Mouse (Mus musculus): ENCODE measurements around the gene Fbh1. TPM values are rescaled to one million over a fixed set of nuclear protein-coding genes. Genes with fewer than 3 reads are reported as not detected.

The Fbh1 gene
- total and polyA plus RNA-seq, 2 experiments from 2014 or later: 85.0 to 102 TPM

DNA sequence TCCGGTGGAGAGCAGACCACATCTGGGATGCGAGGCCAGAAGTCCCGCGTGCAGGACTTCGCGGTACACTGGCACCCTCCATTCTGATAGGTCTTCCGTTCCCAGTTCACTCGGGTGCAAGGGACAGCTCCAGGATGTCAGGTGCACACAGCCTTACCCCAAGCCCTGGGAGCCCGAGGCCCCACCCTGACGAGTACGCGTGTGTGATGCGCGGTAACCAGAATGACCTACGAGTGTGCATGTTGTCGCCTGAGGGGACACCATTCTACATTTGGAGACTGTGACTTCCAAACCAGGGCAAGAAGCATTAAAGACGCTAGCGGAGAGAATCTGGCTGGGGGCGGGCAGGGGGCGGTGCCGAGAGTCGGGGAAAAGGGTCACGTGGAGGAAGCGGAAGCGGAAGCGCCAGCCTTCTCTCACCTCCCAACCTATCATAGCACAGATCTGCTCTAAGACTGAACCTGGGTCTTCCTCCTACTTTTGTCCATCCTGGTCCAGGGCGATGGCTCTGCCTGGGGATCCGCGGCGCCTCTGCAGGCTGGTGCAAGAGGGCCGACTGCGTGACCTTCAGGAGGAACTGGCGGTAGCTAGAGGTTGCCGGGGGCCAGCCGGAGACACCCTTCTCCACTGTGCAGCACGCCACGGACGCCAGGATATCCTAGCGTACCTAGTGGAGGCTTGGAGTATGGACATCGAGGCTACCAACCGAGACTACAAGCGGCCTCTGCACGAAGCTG, 873 bp upstream of the Fbh1 start:
- no peak; the same call in none of the 2 replicates for TF ChIP-seq CTCF (IDR thresholded peaks at IDR 0.05)
- under 1% methylated on average over 43 of the region's 43 CpGs for WGBS
- peak; percentile 91 for ATAC-seq (ENCODE audit: low FRiP score)
- Histone ChIP-seq H3K4me3 (ENCODE audit: low read depth, low read length) (peak overlapping the region; percentile 88), H3K27ac (ENCODE audit: low read depth, low read length) (peak overlapping the region; percentile 98), H3K36me3 (ENCODE audit: insufficient read depth, low read length) (peaks cover 14% of the 10 kb centered on the region; the same call in 1 of the 2 replicates), H3K4me2 (ENCODE audit: low read depth, low read length, poor library complexity, severe bottlenecking) (peak overlapping the region; percentile 87), H3K4me1 (ENCODE audit: insufficient read depth, low read length) (peaks cover 20% of the 10 kb centered on the region), H3K27me3 (ENCODE audit: insufficient read depth, low read length) (no peaks in the 10 kb centered on the region), H3K9me3 (ENCODE audit: low read length) (no peaks in the 10 kb centered on the region), H3K9ac (replicated peaks; ENCODE audit: low read length, poor library complexity, severe bottlenecking) (peak overlapping the region; percentile 64)
- DNase-seq (ENCODE audit: low spot score): peak; percentile 95

DNA sequence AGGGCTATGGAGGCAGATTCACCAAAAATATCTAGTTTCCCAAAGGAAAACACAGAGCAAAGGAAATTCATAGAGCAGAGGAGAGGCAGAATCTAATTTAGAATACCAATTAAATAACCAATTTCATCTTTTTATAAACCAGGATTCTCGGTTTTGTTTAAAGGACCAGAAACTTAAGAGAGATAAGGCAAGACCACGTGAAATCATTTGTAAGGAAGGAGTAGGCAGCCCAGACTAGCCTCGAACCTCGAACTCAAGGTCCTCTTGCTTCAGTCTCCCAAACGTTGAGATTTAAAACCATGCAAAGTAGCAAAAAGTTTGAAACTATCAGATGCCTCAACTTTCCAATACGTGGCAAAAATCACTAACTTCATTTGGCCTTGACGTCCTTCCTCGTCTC, 967 bp downstream of the Fbh1 start:
- H3K4me3 ChIP-seq (ENCODE audit: low read depth, low read length): peak overlapping the region; percentile 88
- 53% methylated on average over 8 of the region's 8 CpGs for WGBS
- peak overlapping the region; percentile 88 for H3K9ac ChIP-seq (replicated peaks; ENCODE audit: low read length, poor library complexity, severe bottlenecking)
- peak overlapping the region; percentile 98; the same call in 1 of the 2 replicates for H3K27ac ChIP-seq (ENCODE audit: low read depth, low read length)
- H3K36me3 ChIP-seq (ENCODE audit: insufficient read depth, low read length): 0 out of 2 replicates have a peak, but pooled peaks cover 3% of the 10 kb centered on the region
- H3K4me2 ChIP-seq (ENCODE audit: low read depth, low read length, poor library complexity, severe bottlenecking): peak overlapping the region; percentile 85
- ATAC-seq (ENCODE audit: low FRiP score) (no peak), DNase-seq (ENCODE audit: low spot score) (no peak)
- H3K4me1 ChIP-seq (ENCODE audit: insufficient read depth, low read length): peaks cover 20% of the 10 kb centered on the region
- TF ChIP-seq CTCF (IDR thresholded peaks at IDR 0.05): no peak
- H3K27me3 ChIP-seq (ENCODE audit: insufficient read depth, low read length): no peaks in the 10 kb centered on the region
- H3K9me3 ChIP-seq (ENCODE audit: low read length): no peaks in the 10 kb centered on the region

GRCm38 (mm10) chr2:11775121-11775520, 2.3 kb downstream of the Fbh1 start:
- Histone ChIP-seq H3K4me1 (ENCODE audit: insufficient read depth, low read length) (peaks cover 20% of the 10 kb centered on the region), H3K9ac (replicated peaks; ENCODE audit: low read length, poor library complexity, severe bottlenecking) (no peak overlapping the region), H3K27me3 (ENCODE audit: insufficient read depth, low read length) (no peaks in the 10 kb centered on the region), H3K36me3 (ENCODE audit: insufficient read depth, low read length) (no peaks in the 10 kb centered on the region), H3K27ac (ENCODE audit: low read depth, low read length) (no peak overlapping the region), H3K4me2 (ENCODE audit: low read depth, low read length, poor library complexity, severe bottlenecking) (no peak overlapping the region), H3K9me3 (ENCODE audit: low read length) (no peaks in the 10 kb centered on the region), H3K4me3 (ENCODE audit: low read depth, low read length) (no peak overlapping the region)
- 50% methylated on average over 5 of the region's 5 CpGs for WGBS
- no peak for TF ChIP-seq CTCF (IDR thresholded peaks at IDR 0.05)
- ATAC-seq (ENCODE audit: low FRiP score) (no peak), DNase-seq (ENCODE audit: low spot score) (no peak)

DNA sequence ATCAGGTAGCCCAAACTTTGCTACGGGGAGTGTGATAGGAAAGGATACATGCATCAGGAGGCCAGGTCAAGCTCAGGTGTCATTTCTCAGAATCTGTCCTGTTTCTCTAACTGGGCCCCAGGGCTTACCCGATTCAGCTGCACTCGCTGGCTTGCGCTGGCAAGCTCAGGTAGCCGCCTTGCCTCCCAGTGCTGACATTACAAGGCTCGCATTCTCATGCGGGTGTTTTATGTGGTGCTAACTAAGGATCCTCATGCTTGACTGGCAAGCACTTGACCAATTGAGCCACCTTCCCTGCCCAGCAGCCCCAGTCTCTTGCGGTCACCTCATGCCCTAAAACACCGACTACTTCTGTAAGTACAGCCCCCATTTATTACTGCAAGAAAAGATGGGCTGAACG, 3.0 kb downstream of the Fbh1 start:
- 89% methylated on average over 10 of the region's 10 CpGs for WGBS
- ATAC-seq (ENCODE audit: low FRiP score): no peak
- no peak for TF ChIP-seq CTCF (IDR thresholded peaks at IDR 0.05)

GRCm38 (mm10) chr2:11772401-11772800, 5.0 kb downstream of the Fbh1 start:
- 85% methylated on average over 4 of the region's 4 CpGs for WGBS

More for the DNA sequence above, 3.0 kb downstream of the Fbh1 start:
- no peaks in the 10 kb centered on the region for H3K27me3 ChIP-seq (ENCODE audit: insufficient read depth, low read length)
- no peak overlapping the region for H3K9ac ChIP-seq (replicated peaks; ENCODE audit: low read length, poor library complexity, severe bottlenecking)
- H3K9me3 ChIP-seq (ENCODE audit: low read length): no peaks in the 10 kb centered on the region
- DNase-seq (ENCODE audit: low spot score): no peak
- H3K4me2 ChIP-seq (ENCODE audit: low read depth, low read length, poor library complexity, severe bottlenecking): no peak overlapping the region
- no peak overlapping the region for H3K27ac ChIP-seq (ENCODE audit: low read depth, low read length)
- no peak overlapping the region for H3K4me3 ChIP-seq (ENCODE audit: low read depth, low read length)
- H3K36me3 ChIP-seq (ENCODE audit: insufficient read depth, low read length): no peaks in the 10 kb centered on the region
- H3K4me1 ChIP-seq (ENCODE audit: insufficient read depth, low read length): peaks cover 15% of the 10 kb centered on the region

DNA sequence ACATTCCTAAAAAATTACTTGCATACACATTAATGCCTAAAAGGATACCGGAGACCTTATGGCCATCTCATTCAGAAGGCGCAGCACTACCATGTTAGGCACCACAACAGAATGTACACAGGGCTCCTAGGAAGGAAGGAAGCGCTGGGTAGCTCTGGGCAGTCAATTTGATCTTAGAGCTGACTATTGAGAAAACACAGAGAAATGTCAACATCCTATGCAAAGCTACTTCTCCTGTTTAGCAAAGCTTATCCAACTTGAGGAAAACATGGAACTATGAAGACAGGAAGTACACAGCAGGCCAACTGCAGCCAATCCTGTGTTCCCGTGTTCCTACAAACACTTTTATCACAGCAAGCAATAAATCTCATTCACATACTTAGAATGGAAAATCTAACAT, 5.7 kb downstream of the Fbh1 start:
- no peak overlapping the region for H3K9ac ChIP-seq (replicated peaks; ENCODE audit: low read length, poor library complexity, severe bottlenecking)
- DNase-seq (ENCODE audit: low spot score) (no peak), ATAC-seq (ENCODE audit: low FRiP score) (no peak)
- no peaks in the 10 kb centered on the region for H3K9me3 ChIP-seq (ENCODE audit: low read length)
- H3K27me3 ChIP-seq (ENCODE audit: insufficient read depth, low read length): no peaks in the 10 kb centered on the region
- peaks cover 10% of the 10 kb centered on the region; the same call in 1 of the 2 replicates for H3K4me1 ChIP-seq (ENCODE audit: insufficient read depth, low read length)
- H3K27ac ChIP-seq (ENCODE audit: low read depth, low read length): no peak overlapping the region
- H3K4me3 ChIP-seq (ENCODE audit: low read depth, low read length): no peak overlapping the region
- no peak overlapping the region for H3K4me2 ChIP-seq (ENCODE audit: low read depth, low read length, poor library complexity, severe bottlenecking)
- peaks cover 6% of the 10 kb centered on the region for H3K36me3 ChIP-seq (ENCODE audit: insufficient read depth, low read length)
- TF ChIP-seq CTCF (IDR thresholded peaks at IDR 0.05): no peak
- 87% methylated on average over 4 of the region's 4 CpGs for WGBS

More at GRCm38 (mm10) chr2:11772401-11772800, 5.0 kb downstream of the Fbh1 start:
- Histone ChIP-seq H3K4me2 (ENCODE audit: low read depth, low read length, poor library complexity, severe bottlenecking) (no peak overlapping the region), H3K9ac (replicated peaks; ENCODE audit: low read length, poor library complexity, severe bottlenecking) (no peak overlapping the region), H3K27ac (ENCODE audit: low read depth, low read length) (no peak overlapping the region), H3K27me3 (ENCODE audit: insufficient read depth, low read length) (no peaks in the 10 kb centered on the region), H3K36me3 (ENCODE audit: insufficient read depth, low read length) (peaks cover under 1% of the 10 kb centered on the region), H3K4me1 (ENCODE audit: insufficient read depth, low read length) (peaks cover 10% of the 10 kb centered on the region; the same call in 1 of the 2 replicates), H3K9me3 (ENCODE audit: low read length) (no peaks in the 10 kb centered on the region), H3K4me3 (ENCODE audit: low read depth, low read length) (no peak overlapping the region)
- ATAC-seq (ENCODE audit: low FRiP score) (no peak), DNase-seq (ENCODE audit: low spot score) (no peak)
- TF ChIP-seq CTCF (IDR thresholded peaks at IDR 0.05): no peak
